Mouse (Mus musculus): ENCODE results near the gene Rnf130.

DNA sequence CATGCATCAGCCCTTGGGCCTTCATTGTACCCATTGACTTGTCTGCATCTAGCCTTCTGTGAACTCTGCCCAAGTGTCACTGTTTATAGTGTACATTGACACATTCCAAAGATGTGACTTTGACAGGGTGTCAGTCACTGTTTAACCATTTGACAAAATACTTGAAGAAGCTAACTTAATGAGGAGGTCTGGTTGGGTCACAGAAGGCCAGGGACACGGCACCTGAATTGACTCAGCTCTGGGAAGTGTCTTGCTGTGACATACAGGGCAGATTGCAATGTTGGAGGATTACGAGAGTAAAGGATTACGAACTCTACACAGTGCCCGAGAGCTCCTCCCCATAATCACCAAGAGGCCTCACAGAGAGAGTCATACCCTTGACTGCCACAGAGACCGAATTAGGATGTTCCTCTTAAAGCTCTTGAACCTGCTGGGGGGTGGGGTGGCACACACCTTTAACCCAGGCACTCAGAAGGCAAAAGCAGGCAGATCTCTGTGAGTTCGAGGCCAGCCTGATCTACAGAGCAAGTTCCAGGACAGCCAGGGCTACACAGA, 44.4 kb upstream of the Rnf130 start:
- TF ChIP-seq NANOG (IDR thresholded peaks at IDR 0.05; ENCODE audit: borderline replicate concordance, low read length): no peak
- TF ChIP-seq CTCF (conservative IDR thresholded peaks at IDR 0.05; ENCODE audit: low read length): no peak
